Mouse (Mus musculus) liver, embryonic 14.5 days (tissue): ENCODE measurements at regions not wholly inside any gene's neighbourhood (a gene's known extent, or its start where the extent isn't known, plus 50 kb on each side); places are given as distances from the start of the nearest gene placed in this dataset.

ENCODE experiments used
- CTCF ChIP-seq: IDR thresholded peaks from 2 replicates; pipeline ENCODE4 v1.5.1; 2016; ENCODE audit warnings: antibody characterized with exemption, low read depth, control low read depth
- EP300 ChIP-seq: IDR thresholded peaks from 2 replicates; pipeline ENCODE4 v1.6.1; 2016; ENCODE audit warnings: antibody characterized with exemption, low read depth

GRCm38 (mm10) chr2:106182051-106182450 lies 178.7 kb upstream of the Dnajc24 start:
- TF ChIP-seq CTCF (no peak), EP300 (no peak)
